Mouse (Mus musculus) limb, embryonic 13.5 days (tissue): Measurements from ENCODE around the gene Egr2. TPM values are rescaled to one million over a fixed set of nuclear protein-coding genes. Genes with fewer than 3 reads are reported as not detected.

ENCODE experiments used
- ATAC-seq: fragments of 200-750 bp; cut with Nextera tagmentation; 2 replicates; pipeline ENCODE4 v1.8.0; 2017; ENCODE audit warnings: low read depth, moderate number of reproducible peaks, moderate TSS enrichment; ENCODE audit not compliant: low FRiP score
- H3K27ac ChIP-seq: fragments of 300-500 bp; sonication (generic); 2 replicates; pipeline ENCODE4 v1.5.1; 2015; ENCODE audit warnings: inconsistent platforms, mild to moderate bottlenecking, moderate library complexity
- H3K27me3 ChIP-seq: fragments of 300-500 bp; sonication (generic); 2 replicates; pipeline ENCODE4 v1.6.1; 2015; ENCODE audit warnings: mild to moderate bottlenecking, inconsistent platforms
- H3K36me3 ChIP-seq: fragments of 300-500 bp; sonication (generic); 2 replicates; pipeline ENCODE4 v1.6.1; 2015; ENCODE audit warnings: inconsistent platforms, mild to moderate bottlenecking, moderate library complexity
- H3K4me1 ChIP-seq: fragments of 300-500 bp; sonication (generic); 2 replicates; pipeline ENCODE4 v1.6.1; 2015; ENCODE audit warnings: inconsistent platforms
- H3K4me2 ChIP-seq: fragments of 300-500 bp; sonication (generic); replicated peaks from 2 replicates; pipeline ENCODE4 v1.6.1; 2015; ENCODE audit warnings: inconsistent platforms, mild to moderate bottlenecking, moderate library complexity
- H3K4me3 ChIP-seq: fragments of 300-500 bp; sonication (generic); 2 replicates; pipeline ENCODE4 v1.5.1; 2015; ENCODE audit warnings: moderate library complexity, mild to moderate bottlenecking, inconsistent platforms
- H3K9ac ChIP-seq: fragments of 300-500 bp; sonication (generic); 2 replicates; pipeline ENCODE4 v1.6.1; 2015; ENCODE audit warnings: mild to moderate bottlenecking, inconsistent platforms
- H3K9me3 ChIP-seq: fragments of 300-500 bp; sonication (generic); 2 replicates; pipeline ENCODE4 v1.6.1; 2016; ENCODE audit warnings: inconsistent platforms
- WGBS: fragments of 180-500 bp; shearing (Covaris S2); methylation state at CpG from one replicate; pipeline ENCODE4 v1.1.7; 2015; 5-methylcytosine and 5-hydroxymethylcytosine counted together
- polyA plus RNA-seq: library from polyadenylated mRNA; unstranded; fragments of >200 nt; fragmentation: Nextera tagmentation; extraction: Ambion mirVana; gene quantifications from 2 replicates; pipeline ENCODE4 v1.2.1, GENCODE M21; 2015

Egr2 gene
- polyA plus RNA-seq, 1 experiment from 2014 or later = 1.6 TPM

DNA sequence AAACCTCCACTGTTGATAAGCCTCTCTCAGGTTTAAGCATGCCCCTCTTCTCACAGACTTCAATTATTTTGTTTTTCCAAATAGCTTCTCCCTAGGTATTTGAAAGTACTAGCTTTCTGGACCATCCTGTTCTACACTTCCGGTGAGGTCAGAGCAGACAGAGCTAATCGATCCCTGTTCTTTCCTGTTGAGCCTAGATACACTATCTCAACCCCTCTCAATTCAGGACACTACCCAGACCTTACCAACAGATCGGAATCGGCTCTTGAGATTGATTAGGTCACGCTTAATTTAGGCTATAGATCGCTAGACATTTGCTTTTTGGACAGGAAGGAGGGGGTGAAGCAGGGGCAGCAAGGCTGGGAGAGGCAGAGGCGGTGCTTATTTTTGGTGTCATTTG lies 22.4 kb upstream of the Egr2 start:
- no peak overlapping the region for H3K4me3 ChIP-seq
- WGBS = 72% methylated on average over 7 of the region's 7 CpGs
- no peak for ATAC-seq
- H3K36me3 ChIP-seq = no peaks in the 10 kb centered on the region
- H3K4me1 ChIP-seq = peaks cover 4% of the 10 kb centered on the region; the same call in 1 of the 2 replicates
- no peak overlapping the region for H3K9ac ChIP-seq
- H3K9me3 ChIP-seq = no peaks in the 10 kb centered on the region
- no peak overlapping the region for H3K27ac ChIP-seq
- H3K4me2 ChIP-seq = no peak overlapping the region
- H3K27me3 ChIP-seq = no peaks in the 10 kb centered on the region

- Histone ChIP-seq H3K4me1 (no peaks in the 10 kb centered on the region), H3K27me3 (no peaks in the 10 kb centered on the region), H3K9ac (no peak overlapping the region), H3K9me3 (0 out of 2 replicates have a peak, but pooled peaks cover 4% of the 10 kb centered on the region), H3K36me3 (no peaks in the 10 kb centered on the region), H3K27ac (no peak overlapping the region), H3K4me2 (no peak overlapping the region), H3K4me3 (no peak overlapping the region)
- 77% methylated on average over 3 of the region's 3 CpGs for WGBS
- ATAC-seq = no peak
Measured at GRCm38 (mm10) chr10:67518733-67519132, 16.5 kb upstream of the Egr2 start.

GRCm38 (mm10) chr10:67524130-67524529 lies 11.1 kb upstream of the Egr2 start:
- no peak for ATAC-seq

GRCm38 (mm10) chr10:67524694-67525093 lies 10.6 kb upstream of the Egr2 start:
- Histone ChIP-seq H3K36me3 (no peaks in the 10 kb centered on the region), H3K9me3 (no peaks in the 10 kb centered on the region), H3K4me3 (no peak overlapping the region), H3K27ac (no peak overlapping the region), H3K27me3 (no peaks in the 10 kb centered on the region), H3K4me2 (no peak overlapping the region), H3K4me1 (no peaks in the 10 kb centered on the region), H3K9ac (no peak overlapping the region)
- ATAC-seq = no peak
- WGBS = 80% methylated on average over 7 of the region's 7 CpGs

More at GRCm38 (mm10) chr10:67524130-67524529, 11.1 kb upstream of the Egr2 start:
- no peaks in the 10 kb centered on the region for H3K9me3 ChIP-seq
- no peak overlapping the region for H3K9ac ChIP-seq
- no peaks in the 10 kb centered on the region for H3K4me1 ChIP-seq
- no peak overlapping the region for H3K4me2 ChIP-seq
- no peak overlapping the region for H3K27ac ChIP-seq
- no peak overlapping the region for H3K4me3 ChIP-seq
- 79% methylated on average over 3 of the region's 3 CpGs for WGBS
- no peaks in the 10 kb centered on the region for H3K36me3 ChIP-seq
- no peaks in the 10 kb centered on the region for H3K27me3 ChIP-seq

DNA sequence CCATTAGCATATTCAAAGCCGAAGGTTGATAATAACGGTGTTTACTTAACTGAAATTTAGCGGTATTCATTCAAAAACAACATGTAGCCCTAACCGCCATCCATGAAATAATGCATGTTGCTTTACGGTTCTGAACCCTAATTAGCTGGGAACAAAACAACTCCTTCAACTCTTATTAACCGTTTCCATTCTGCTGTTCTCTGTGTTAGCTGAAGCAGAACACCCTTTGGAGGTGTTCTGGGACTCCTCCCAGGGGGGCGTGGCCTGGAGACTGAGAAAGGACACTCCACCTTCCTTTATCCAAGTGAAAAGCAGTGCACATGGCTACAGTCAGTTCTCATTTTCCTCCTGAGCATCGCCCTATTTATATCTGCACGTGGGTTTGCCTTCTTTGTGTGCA lies 8.8 kb upstream of the Egr2 start:
- no peak for ATAC-seq
- H3K9ac ChIP-seq = no peak overlapping the region
- H3K27me3 ChIP-seq = peaks cover 14% of the 10 kb centered on the region
- H3K4me3 ChIP-seq = no peak overlapping the region
- H3K27ac ChIP-seq = no peak overlapping the region
- no peaks in the 10 kb centered on the region for H3K36me3 ChIP-seq
- H3K4me1 ChIP-seq = no peaks in the 10 kb centered on the region
- WGBS = 67% methylated on average over 9 of the region's 9 CpGs
- H3K9me3 ChIP-seq = no peaks in the 10 kb centered on the region
- no peak overlapping the region for H3K4me2 ChIP-seq

DNA sequence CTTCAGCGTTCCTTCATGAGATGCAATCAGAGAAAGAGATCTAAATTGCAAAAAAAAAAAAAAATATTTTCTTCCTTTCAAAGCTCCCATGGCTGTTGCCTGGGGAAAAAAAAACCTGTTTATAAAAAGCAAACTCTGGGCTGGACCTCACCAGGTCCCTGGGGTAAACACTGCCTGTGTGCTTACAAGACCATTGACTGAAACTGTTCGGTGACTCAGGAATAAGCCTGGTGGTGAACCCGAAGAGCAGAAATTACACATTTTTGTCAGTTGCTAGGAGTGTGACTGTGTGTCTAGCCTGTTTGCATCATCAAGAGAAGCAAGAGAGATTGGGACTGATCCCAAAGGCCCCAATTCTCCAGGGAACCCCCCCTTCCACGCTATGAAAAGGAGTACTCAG lies 5.5 kb upstream of the Egr2 start:
- ATAC-seq = no peak
- Histone ChIP-seq H3K27ac (no peak overlapping the region), H3K9ac (no peak overlapping the region), H3K4me3 (no peak overlapping the region), H3K9me3 (no peaks in the 10 kb centered on the region), H3K4me2 (no peak overlapping the region), H3K4me1 (no peaks in the 10 kb centered on the region), H3K27me3 (peaks cover 47% of the 10 kb centered on the region), H3K36me3 (no peaks in the 10 kb centered on the region)
- 81% methylated on average over 4 of the region's 4 CpGs for WGBS

GRCm38 (mm10) chr10:67535972-67536371 lies 697 bp downstream of the Egr2 start:
- H3K4me3 ChIP-seq = peak overlapping the region; percentile 64
- no peak overlapping the region for H3K27ac ChIP-seq
- ATAC-seq = peak; percentile 18; the same call in 1 of the 2 replicates
- H3K27me3 ChIP-seq = peaks cover 89% of the 10 kb centered on the region
- no peaks in the 10 kb centered on the region for H3K9me3 ChIP-seq
- peaks cover 34% of the 10 kb centered on the region for H3K4me1 ChIP-seq
- peak overlapping the region; percentile 57; the same call in 1 of the 2 replicates for H3K9ac ChIP-seq
- H3K4me2 ChIP-seq = peak overlapping the region; percentile 98
- no peaks in the 10 kb centered on the region for H3K36me3 ChIP-seq
- under 1% methylated on average over 35 of the region's 35 CpGs for WGBS

- H3K36me3 ChIP-seq = no peaks in the 10 kb centered on the region
- H3K27me3 ChIP-seq = peaks cover 89% of the 10 kb centered on the region
- H3K9me3 ChIP-seq = no peaks in the 10 kb centered on the region
- H3K4me3 ChIP-seq = peak overlapping the region; percentile 64
- H3K27ac ChIP-seq = no peak overlapping the region
- peak overlapping the region; percentile 57 for H3K9ac ChIP-seq
- peak overlapping the region; percentile 98 for H3K4me2 ChIP-seq
- H3K4me1 ChIP-seq = peaks cover 34% of the 10 kb centered on the region
- peak; percentile 34 for ATAC-seq
- WGBS = 0% methylated on average over 19 of the region's 32 CpGs
Measured at GRCm38 (mm10) chr10:67536621-67537141, 1.4 kb downstream of the Egr2 start.

DNA sequence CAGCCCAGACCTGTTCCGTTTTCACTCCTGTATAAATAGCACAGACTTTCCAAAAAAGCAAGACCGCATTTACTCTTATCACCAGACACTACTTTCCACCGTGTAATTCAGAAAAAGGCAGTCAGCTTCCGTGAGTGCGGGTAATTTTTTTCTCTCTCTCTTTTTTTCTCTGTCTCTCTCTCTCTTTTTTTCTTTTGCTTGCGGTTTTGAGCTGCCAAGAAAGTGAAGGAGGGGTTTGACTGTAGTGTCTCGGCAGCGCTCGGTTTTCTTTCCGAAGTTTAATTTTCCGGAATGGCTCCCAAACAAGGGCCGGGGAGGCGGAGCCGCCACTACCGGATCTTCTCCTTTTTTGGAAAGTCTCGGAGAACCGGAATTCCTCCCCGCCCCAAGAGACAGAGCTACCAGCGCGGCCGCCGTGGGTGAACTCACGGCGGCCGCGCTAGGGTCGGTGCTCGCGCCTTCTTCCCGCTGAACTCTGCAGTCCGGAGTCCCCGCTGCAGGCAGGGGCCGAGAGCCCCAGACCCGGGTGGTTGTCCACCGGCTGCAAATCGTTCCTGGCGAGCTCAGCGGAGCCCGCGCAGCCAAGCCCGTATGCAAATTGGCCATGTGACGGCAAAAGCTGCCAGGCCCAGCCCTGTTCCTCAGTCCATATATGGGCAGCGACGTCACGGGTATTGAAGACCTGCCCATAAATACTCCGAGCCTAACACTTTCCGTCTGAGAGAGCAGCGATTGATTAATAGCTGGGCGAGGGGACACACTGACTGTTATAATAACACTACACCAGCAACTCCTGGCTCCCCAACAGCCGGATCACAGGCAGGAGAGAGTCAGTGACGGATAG lies 2.1 kb downstream of the Egr2 start:
- Histone ChIP-seq H3K9me3 (no peaks in the 10 kb centered on the region), H3K36me3 (no peaks in the 10 kb centered on the region), H3K27me3 (peaks cover 89% of the 10 kb centered on the region), H3K9ac (peak overlapping the region; percentile 57), H3K4me2 (peak overlapping the region; percentile 98), H3K4me1 (peaks cover 34% of the 10 kb centered on the region), H3K27ac (no peak overlapping the region), H3K4me3 (peak overlapping the region; percentile 64)
- peak; percentile 91 for ATAC-seq
- WGBS = under 1% methylated on average over 51 of the region's 51 CpGs

DNA sequence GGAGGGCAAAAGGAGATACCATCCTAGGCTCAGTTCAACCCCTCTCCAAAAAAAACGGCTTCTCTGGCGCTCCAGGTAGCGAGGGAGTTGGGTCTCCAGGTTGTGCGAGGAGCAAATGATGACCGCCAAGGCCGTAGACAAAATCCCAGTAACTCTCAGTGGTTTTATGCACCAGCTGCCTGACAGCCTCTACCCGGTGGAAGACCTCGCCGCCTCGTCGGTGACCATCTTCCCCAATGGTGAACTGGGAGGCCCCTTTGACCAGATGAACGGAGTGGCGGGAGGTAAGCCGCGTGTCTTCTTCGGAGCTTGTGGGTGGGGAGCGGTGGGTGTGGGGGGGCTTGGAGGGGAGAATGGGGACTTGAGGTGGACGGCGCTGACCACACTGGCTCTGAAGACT lies 2.8 kb downstream of the Egr2 start:
- H3K9ac ChIP-seq = no peak overlapping the region
- under 1% methylated on average over 19 of the region's 19 CpGs for WGBS
- no peak overlapping the region for H3K27ac ChIP-seq

GRCm38 (mm10) chr10:67538585-67539400 lies 3.5 kb downstream of the Egr2 start:
- no peak overlapping the region for H3K27ac ChIP-seq
- peaks cover 34% of the 10 kb centered on the region for H3K4me1 ChIP-seq
- H3K4me3 ChIP-seq = peak overlapping the region; percentile 64
- 1% methylated on average over 50 of the region's 50 CpGs for WGBS
- peak overlapping the region; percentile 13; the same call in 1 of the 2 replicates for H3K9ac ChIP-seq
- H3K9me3 ChIP-seq = no peaks in the 10 kb centered on the region
- peak overlapping the region; percentile 98 for H3K4me2 ChIP-seq
- peaks cover 83% of the 10 kb centered on the region for H3K27me3 ChIP-seq
- H3K36me3 ChIP-seq = no peaks in the 10 kb centered on the region
- no peak for ATAC-seq

More for the DNA sequence above, 2.8 kb downstream of the Egr2 start:
- peak overlapping the region; percentile 98 for H3K4me2 ChIP-seq
- peaks cover 89% of the 10 kb centered on the region for H3K27me3 ChIP-seq
- no peaks in the 10 kb centered on the region for H3K36me3 ChIP-seq
- peak overlapping the region; percentile 64 for H3K4me3 ChIP-seq
- H3K9me3 ChIP-seq = no peaks in the 10 kb centered on the region
- peaks cover 34% of the 10 kb centered on the region for H3K4me1 ChIP-seq
- no peak for ATAC-seq

DNA sequence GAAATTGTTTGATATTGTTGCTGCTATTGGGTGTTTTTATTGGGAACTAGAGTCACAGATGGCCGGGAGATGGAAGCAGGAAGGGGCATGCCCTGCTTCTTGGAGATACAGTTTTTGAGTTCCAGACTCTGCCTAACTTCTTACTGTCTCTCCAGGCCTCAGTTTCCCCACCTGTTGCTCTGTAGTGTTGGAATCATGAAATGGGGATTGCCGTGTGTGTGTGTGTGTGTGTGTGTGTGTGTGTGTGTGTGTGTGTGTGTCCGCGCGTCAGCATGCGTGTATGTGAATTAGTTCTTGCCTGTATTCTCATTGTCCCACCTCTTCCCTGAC lies 4.1 kb downstream of the Egr2 start:
- Histone ChIP-seq H3K4me3 (peak overlapping the region; percentile 64), H3K36me3 (no peaks in the 10 kb centered on the region), H3K27me3 (peaks cover 77% of the 10 kb centered on the region), H3K9ac (no peak overlapping the region), H3K27ac (no peak overlapping the region), H3K4me2 (peak overlapping the region; percentile 98), H3K4me1 (peaks cover 34% of the 10 kb centered on the region), H3K9me3 (no peaks in the 10 kb centered on the region)
- no peak for ATAC-seq
- 32% methylated on average over 6 of the region's 6 CpGs for WGBS
